Mouse (Mus musculus) E14TG2a.4 (cell line): ENCODE data around the gene H2-Q1.
"Not testable (repeated sequence)": the region's sequence is repeated elsewhere in the genome, so short reads cannot be mapped to it uniquely, and the experiment has no call there.

Experiments used
- CTCF ChIP-seq: conservative IDR thresholded peaks from 2 replicates; pipeline ENCODE4 v1.5.1; 2014; ENCODE audit warnings: low read length
- POU5F1 ChIP-seq: IDR thresholded peaks from 2 replicates; pipeline ENCODE4 v1.6.1; 2014; ENCODE audit warnings: low read length, borderline replicate concordance

- not testable (repeated sequence) for TF ChIP-seq CTCF, POU5F1
These were observed 33.1 kb downstream of the H2-Q1 start for GRCm38 (mm10) chr17:35353275-35353674.
